Mouse (Mus musculus) erythroblast, embryonic 14.5 days (primary cell): Measurements from ENCODE around the gene Slamf1.

Experiments
- GATA1 ChIP-seq: IDR thresholded peaks from 2 replicates; pipeline ENCODE4 v1.6.1; 2012; ENCODE audit warnings: low read length, inconsistent platforms, mixed read lengths
- TAL1 ChIP-seq: IDR thresholded peaks from 3 replicates; pipeline ENCODE4 v1.6.1; 2012; ENCODE audit warnings: low read length, inconsistent platforms, mixed read lengths

DNA sequence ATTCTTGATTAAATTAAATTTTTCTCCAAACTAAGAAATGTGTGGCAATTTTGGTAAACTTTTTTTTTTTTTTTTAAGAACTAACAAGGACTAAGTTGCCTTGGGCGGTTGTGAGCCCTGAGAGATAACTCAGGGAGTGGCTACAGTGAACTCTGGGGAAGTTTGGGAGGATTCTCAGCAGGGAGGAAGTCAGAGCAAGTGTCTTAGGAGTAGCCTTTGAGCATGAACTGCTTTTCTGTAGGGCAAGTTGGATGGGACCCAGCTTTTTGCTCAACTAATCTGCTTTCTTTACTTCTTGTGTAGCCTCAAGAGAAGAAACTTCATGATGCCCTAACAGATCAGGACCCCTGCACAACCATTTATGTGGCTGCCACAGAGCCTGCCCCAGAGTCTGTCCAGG lies 30.9 kb downstream of the Slamf1 start:
- no peak for TF ChIP-seq GATA1
- TF ChIP-seq TAL1: no peak
